Mouse (Mus musculus) myocyte (in vitro differentiated cells): Measurements from ENCODE around the gene Vps54.

Experiments used
- MYOD1 ChIP-seq, 3 experiments: IDR thresholded peaks; one replicate each; pipeline ENCODE4 v1.6.1; 2011; ENCODE audit warnings: control low read depth in 2 of 3, low read depth in 2 of 3, mild to moderate bottlenecking in 2 of 3, moderate library complexity in 1 of 3; ENCODE audit not compliant: insufficient read length in 2 of 3, control insufficient read depth in 1 of 3
- MYOG ChIP-seq, 3 experiments: IDR thresholded peaks; one replicate each; pipeline ENCODE4 v1.6.1; 2011; ENCODE audit warnings: control low read depth in 2 of 3, low read depth in 2 of 3, mild to moderate bottlenecking in 2 of 3; ENCODE audit not compliant: insufficient read length in 2 of 3, control insufficient read depth in 1 of 3, insufficient read depth in 1 of 3
- TCF12 ChIP-seq: IDR thresholded peaks from one replicate; pipeline ENCODE4 v1.6.1; 2011; ENCODE audit warnings: mild to moderate bottlenecking, control low read depth; ENCODE audit not compliant: poor library complexity, insufficient read depth, severe bottlenecking

DNA sequence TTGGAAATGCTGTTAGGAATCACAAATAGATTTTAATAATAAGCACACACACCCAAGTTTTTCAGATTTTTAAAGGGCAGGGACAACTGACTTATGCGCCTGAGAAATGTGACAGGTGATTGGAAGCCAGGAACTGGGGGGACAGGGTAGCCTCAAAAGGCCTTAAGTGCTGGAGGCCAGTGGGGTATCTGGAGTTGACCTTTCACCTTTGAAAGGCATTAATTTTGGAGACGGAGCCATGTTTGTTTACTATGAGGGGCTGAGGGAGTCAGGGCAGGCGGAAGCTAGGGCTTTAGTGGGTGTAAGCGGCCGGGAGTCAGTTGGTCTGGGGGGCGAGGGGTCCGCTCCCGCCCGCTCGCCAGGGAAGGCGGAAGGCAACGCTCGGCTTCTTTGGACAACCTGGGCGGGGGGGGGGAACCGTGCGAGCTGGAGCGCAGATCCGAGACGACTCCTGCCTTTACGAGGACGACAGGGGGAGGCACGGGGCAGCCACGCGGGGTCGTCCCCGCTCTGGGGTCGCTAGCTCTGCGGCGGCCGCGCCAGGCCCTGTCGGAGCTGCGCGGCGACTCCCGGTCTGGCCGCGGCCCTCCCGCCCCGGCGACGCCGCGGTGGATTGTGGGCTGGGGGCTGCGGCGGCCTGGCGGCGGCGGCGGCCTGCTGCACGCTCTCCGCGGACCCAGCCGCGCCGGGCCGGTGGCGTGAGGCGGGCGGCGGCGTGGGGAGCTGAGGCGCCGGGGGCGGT, 631 bp upstream of the Vps54 start:
- no peak for TF ChIP-seq TCF12
- no peak for TF ChIP-seq MYOG (IDR thresholded peaks at IDR 0.05; ENCODE audit: control insufficient read depth in 1 of 3, insufficient read depth in 1 of 3, insufficient read length in 2 of 3, low read depth in 2 of 3)
- TF ChIP-seq MYOD1 (IDR thresholded peaks at IDR 0.05; ENCODE audit: control insufficient read depth in 1 of 3, insufficient read length in 2 of 3, low read depth in 2 of 3): no peak
